Mouse (Mus musculus): ENCODE results near the gene A630023A22Rik.

Gene A630023A22Rik

GRCm38 (mm10) chr14:34102601-34103000 is at the start of gene A630023A22Rik:
TSS of gene A630023A22Rik (minus strand) at chr14:34102754.
- DNase-seq (ENCODE audit: low read depth, low spot score), result no peak

GRCm38 (mm10) chr14:34152342-34152741 is 49.8 kb upstream of the A630023A22Rik start, which contains the start of gene Npy4r:
TSS of gene Npy4r (minus strand) at chr14:34152489.
- DNase-seq (ENCODE audit: low read depth, low spot score), result no peak

- no peak for DNase-seq (ENCODE audit: low read depth, low spot score)
Measured at GRCm38 (mm10) chr14:34142915-34143314, 40.4 kb upstream of the A630023A22Rik start.

- DNase-seq (ENCODE audit: low read depth, low spot score), result no peak
Measured at GRCm38 (mm10) chr14:34142316-34142715, 39.8 kb upstream of the A630023A22Rik start.

- DNase-seq (ENCODE audit: low read depth, low spot score), result no peak
Measured at GRCm38 (mm10) chr14:34139671-34140664, 37.4 kb upstream of the A630023A22Rik start.

GRCm38 (mm10) chr14:34135391-34135790 is 32.8 kb upstream of the A630023A22Rik start:
- no peak for DNase-seq (ENCODE audit: low read depth, low spot score)

GRCm38 (mm10) chr14:34131216-34131615 is 28.7 kb upstream of the A630023A22Rik start:
- no peak for DNase-seq (ENCODE audit: low read depth, low spot score)

GRCm38 (mm10) chr14:34121691-34122090 is 19.1 kb upstream of the A630023A22Rik start:
- no peak for DNase-seq (ENCODE audit: low read depth, low spot score)

- DNase-seq (ENCODE audit: low read depth, low spot score), result no peak
Measured at GRCm38 (mm10) chr14:34120923-34121351, 18.4 kb upstream of the A630023A22Rik start.

- DNase-seq (ENCODE audit: low read depth, low spot score), result no peak
Measured at GRCm38 (mm10) chr14:34120016-34120910, 17.7 kb upstream of the A630023A22Rik start.

GRCm38 (mm10) chr14:34119046-34119723 is 16.6 kb upstream of the A630023A22Rik start:
- no peak for DNase-seq (ENCODE audit: low read depth, low spot score)

- no peak for DNase-seq (ENCODE audit: low read depth, low spot score)
Measured at GRCm38 (mm10) chr14:34114311-34114710, 11.8 kb upstream of the A630023A22Rik start.

GRCm38 (mm10) chr14:34107594-34107993 is 5.0 kb upstream of the A630023A22Rik start:
- no peak for DNase-seq (ENCODE audit: low read depth, low spot score)

GRCm38 (mm10) chr14:34106389-34107062 is 4.0 kb upstream of the A630023A22Rik start:
- no peak for DNase-seq (ENCODE audit: low read depth, low spot score)

GRCm38 (mm10) chr14:34104892-34105291 is 2.3 kb upstream of the A630023A22Rik start:
- no peak for DNase-seq (ENCODE audit: low read depth, low spot score)

- DNase-seq (ENCODE audit: low read depth, low spot score), result no peak
Measured at GRCm38 (mm10) chr14:34103855-34104254, 1.3 kb upstream of the A630023A22Rik start.

GRCm38 (mm10) chr14:34096161-34096560 is 6.4 kb downstream of the A630023A22Rik start:
- no peak for DNase-seq (ENCODE audit: low read depth, low spot score)

GRCm38 (mm10) chr14:34092856-34093255 is 9.7 kb downstream of the A630023A22Rik start:
- no peak for DNase-seq (ENCODE audit: low read depth, low spot score)

GRCm38 (mm10) chr14:34091475-34091874 is 11.1 kb downstream of the A630023A22Rik start:
- DNase-seq (ENCODE audit: low read depth, low spot score), result no peak

- no peak for DNase-seq (ENCODE audit: low read depth, low spot score)
Measured at GRCm38 (mm10) chr14:34089796-34090195, 12.8 kb downstream of the A630023A22Rik start.
